Mouse (Mus musculus) ES-CJ7 (cell line): Measurements from ENCODE around the gene Tsr3.
"Not testable (repeated sequence)": the region's sequence is repeated elsewhere in the genome, so short reads cannot be mapped to it uniquely, and the experiment has no call there.

Experiments
- DNase-seq: peaks from one replicate; pipeline ENCODE4 v3.0.0; 2011; ENCODE audit warnings: low read depth, low spot score

Tsr3 gene

DNA sequence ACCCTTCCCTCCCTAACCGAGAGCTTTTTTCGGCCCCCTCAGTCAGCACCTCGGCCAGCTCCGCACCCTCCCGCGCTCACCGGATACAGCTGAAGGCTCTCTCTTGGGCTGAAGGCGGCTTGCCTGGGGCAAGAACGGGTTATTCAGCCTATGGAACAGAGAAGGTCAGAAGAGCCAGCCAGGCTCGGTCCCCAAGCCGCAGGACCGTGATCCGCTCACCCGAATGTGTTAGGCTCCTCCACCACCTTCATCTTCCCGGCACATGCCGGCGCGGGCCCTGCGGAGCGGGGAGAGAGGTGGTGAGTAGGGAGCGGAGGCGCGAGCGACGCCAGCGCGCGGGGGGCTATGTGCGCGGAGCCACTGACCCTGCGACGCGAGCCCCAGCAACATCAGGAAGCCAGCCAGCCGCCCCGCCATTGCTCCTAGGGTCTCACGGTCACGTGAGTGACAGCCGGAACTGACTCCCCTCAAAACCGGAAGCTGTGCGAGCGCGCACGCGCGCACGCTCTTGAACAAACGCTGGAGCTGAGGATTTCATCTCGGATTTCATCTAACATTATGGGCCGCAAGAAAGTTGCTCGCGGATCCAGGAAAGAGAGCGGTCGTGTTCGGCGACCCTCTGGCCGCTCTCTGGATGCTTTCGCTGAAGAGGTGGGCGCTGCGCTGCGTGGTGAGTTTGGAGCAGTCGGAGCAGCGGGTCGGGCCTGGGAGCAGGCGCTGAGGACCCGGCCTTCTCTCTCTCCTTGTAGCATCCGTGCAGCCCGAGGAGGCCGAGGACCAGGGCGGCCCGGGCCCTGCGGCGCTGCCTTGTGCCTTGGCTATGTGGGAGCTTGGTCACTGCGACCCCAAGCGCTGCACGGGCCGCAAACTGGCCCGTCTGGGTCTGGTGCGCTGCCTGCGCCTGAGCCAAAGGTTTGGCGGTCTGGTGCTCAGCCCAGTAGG, at the start of gene Tsr3, which contains the start of gene Gnptg:
Tsr3 (plus strand) TSS at position 476 of the 942 bp plus-strand sequence.
Gnptg (minus strand) TSS at position 430 of the 942 bp plus-strand sequence.
- DNase-seq, result peak; percentile 87

- no peak for DNase-seq
Observed at GRCm38 (mm10) chr17:25202401-25202800, 37.6 kb upstream of the Tsr3 start.

DNA sequence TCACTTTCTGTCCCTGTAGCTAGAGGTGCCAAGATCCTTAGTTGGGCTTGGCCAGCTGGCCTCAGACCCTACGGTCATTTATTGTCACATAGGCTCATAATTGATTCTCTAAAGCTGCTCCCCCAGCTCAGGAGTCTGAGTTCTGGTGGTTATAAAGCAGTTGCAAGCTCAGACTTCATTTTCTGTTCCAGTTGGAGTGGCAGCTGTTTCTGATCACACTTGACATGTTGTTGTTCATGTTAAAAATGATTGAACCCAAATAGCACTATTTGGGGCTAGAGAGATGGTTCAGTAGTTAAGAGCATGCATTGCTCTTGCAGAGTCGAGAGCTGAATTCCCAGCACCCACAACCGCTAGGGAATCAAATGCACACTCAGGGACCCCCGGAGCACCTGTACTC, 30.0 kb upstream of the Tsr3 start:
- no peak for DNase-seq

DNA sequence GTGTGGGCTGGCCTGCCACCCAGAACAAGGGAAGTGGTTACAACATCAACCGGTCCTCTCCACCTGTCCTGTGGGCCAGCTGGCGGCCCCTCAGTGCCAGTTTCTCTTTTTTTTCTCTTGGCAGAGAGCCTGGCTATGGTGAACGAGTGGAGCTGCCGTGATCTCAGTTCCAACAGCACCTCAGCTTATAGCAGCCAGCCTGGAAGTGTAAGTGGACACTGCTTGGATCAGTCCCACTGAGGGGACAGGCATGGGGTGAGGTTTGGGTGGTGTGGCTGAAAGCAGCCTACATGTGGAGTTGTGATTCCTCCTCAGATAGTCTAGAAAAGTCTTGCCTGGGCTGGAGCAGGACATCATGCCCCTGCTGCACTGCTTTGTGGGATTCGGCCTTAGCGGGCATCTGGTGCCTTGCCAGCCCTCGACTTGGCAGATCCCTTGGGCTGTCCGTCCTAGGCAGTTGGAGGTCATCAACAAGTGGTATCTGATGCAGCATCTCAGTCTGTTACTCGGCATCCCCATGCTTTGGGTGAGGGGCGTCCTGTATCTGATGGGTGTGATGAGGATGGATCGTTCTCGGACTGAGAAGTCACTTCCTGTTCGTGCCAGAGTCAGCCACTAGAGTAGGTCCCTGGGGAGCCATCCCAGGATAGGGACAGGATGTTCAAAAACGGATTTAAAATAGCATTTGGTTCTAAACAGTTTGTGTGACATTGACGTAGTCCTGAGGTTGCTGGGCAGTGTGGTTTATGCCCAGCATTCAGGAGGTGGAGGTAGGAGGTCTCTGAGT, 29.1 kb upstream of the Tsr3 start:
- DNase-seq, result no peak

- no peak for DNase-seq
Observed at GRCm38 (mm10) chr17:25211705-25212104, 28.3 kb upstream of the Tsr3 start.

DNA sequence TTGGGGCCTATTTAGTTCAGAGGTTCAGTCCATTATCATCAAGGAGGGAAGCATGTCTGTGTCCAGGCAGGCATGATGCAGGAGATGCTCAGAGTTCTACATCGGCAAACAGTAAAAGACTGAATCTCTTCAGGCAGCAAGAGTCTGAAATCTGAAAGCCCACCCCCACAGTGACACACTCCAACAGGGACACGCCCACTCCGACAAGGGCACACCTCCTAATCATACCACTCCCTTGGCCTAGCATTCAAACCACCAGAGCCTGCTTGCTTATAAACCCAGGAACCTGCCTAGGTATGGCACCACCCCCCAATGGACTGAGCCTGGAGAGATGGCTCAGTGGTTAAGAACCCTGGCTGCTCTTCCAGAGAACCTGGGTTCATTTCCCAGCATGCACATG, 24.5 kb upstream of the Tsr3 start:
- peak; percentile 36 for DNase-seq

DNA sequence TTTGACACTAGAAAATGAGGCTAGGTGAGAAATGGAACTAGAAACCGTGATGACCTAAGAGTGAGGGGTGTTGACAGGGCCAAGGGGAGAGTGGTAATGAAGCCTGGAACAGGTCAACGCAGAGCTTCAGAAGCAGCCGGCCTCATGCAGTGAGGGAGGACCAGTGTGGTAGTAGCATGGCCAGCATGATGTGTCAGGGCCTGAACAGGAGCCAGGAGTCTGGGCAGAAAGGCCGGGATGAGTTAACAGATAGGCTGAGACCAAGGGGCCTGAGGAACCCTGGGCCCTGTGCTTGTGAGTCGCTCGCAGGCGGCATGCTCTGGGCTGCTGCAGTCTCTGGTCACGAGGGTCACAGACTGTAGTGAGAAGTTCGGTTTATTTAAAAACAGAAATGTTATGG, 21.0 kb upstream of the Tsr3 start:
- DNase-seq, result no peak

GRCm38 (mm10) chr17:25219492-25220295, 20.3 kb upstream of the Tsr3 start:
- no peak for DNase-seq

DNA sequence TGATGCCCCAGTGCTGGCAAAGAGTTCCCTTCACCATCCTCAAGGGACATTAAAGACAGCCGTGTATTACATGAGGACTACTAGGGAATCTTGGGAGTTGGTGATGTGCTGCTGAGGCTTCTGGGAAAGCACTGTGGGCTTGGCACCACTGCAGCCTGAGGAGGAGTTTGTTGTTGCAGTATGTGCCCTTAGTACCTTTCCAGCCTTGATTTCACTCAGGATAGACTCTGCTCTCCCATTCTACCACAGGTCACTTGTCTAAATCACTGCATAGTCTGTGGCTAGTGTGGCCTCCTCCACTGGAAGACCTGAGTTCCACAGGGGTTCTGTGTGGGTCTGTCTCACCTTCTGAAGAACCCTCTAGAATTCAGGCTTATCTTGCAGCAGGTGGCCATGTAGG, 19.2 kb upstream of the Tsr3 start:
- no peak for DNase-seq

DNA sequence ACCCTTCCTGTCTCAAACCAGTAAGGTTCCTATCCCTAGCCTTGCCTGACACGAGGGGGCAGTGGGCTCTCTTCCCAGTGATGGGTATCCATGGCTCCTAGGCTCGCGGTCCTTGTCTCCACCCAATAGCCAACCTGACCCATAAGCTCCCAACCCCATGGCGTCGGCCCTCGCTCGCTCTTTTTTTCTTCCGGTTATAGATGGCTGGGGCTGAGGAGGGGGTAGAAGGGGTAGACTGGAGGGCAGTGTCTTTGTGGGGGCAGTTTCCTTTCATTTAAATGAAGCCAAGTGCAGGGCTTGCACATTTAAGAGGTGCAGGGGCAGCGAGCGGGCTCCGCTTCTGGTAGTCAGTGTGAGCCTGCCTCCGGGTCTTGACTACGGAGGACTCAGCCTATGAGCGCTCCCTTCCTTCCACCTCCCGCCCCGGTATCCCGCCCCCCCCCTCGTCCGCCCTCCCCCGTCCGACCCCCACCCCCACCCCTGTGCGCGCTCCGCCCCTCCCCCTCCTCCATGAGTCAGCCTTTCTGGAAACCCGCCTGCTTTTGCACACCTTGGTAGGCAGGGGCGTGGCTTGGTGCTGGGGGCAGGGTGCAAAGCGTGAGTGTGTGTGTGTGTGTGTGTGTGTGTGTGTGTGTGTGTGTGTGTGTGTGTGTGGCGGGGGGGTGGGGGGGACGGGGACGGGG, 18.0 kb upstream of the Tsr3 start:
- peak; percentile 72 for DNase-seq

- not testable (repeated sequence) for DNase-seq
Observed at GRCm38 (mm10) chr17:25222504-25222940, 17.4 kb upstream of the Tsr3 start.

GRCm38 (mm10) chr17:25222951-25223601, 16.9 kb upstream of the Tsr3 start:
- DNase-seq, result no peak

- DNase-seq, result no peak
Observed at GRCm38 (mm10) chr17:25224586-25225222, 15.3 kb upstream of the Tsr3 start.

DNA sequence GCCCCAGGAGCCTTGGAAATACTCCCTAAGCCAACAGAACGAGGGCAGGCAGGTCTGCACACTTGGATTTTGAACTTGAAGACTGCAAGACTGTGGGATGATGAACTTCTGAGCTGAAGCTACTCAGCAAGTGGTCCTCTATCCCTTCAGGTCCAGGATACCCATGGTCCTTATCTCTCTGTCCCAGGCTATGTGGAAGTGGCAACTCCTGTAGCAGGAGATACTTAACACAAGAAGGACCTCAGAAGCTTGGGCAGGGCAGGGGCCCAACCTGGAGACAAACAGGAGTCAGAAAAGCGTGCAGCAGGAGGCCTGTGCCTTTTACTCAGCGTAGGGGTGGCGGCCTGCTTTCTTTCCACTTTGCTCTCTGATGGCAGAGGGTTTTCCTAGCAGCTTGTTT, 14.3 kb upstream of the Tsr3 start:
- DNase-seq, result no peak

DNA sequence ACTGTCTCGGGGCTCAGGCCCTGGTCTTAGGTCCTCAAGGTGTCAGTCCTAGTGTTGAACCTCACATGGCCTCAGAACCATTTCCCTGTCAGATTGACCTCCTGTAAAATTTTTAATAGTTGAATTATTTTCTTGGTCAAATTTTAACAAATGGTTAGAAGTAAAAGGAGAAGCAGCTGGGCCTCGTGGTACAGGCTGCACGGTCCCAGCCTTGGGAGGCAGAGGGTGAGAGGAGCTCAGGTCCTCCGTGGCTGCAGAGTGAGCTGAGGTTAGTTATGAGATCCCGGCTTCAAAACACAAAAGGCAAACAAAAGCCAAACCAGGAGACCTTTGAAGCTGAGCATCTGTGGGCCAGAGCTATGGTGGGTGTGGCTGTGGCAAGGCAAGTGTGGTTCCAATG, 12.0 kb upstream of the Tsr3 start:
- no peak for DNase-seq

DNA sequence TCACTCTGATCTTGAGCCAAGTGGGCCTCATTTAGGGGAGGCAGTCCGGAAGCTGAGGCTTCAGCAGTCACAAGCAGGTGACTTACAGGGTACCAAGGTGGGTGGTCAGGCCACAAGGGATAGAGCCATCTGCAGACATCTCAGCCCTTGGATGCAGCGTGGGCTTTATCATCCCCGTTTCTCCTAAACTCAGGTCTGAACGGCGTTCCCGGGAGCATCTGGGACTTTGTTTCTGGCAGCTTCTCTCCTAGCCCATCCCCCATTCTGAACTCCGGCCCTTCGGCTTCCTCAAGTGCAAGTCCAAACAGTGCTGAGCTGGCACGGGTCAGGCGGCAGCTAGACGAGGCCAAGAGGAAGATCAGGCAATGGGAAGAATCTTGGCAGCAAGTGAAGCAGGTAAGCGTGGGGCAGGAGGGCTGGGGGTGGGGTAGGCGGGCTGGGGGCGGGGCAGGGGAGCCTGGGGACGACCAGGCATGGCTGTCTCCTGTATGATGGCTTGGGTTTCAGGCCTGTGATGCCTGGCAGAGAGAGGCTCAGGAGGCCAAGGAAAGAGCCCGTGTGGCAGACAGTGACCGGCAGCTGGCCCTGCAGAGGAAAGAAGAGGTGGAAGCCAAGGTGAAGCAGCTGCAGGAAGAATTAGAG, 9.8 kb upstream of the Tsr3 start:
- DNase-seq, result not testable (repeated sequence)

- no peak for DNase-seq
Observed at GRCm38 (mm10) chr17:25230700-25231099, 9.3 kb upstream of the Tsr3 start.

- not testable (repeated sequence) for DNase-seq
Observed at GRCm38 (mm10) chr17:25231621-25232020, 8.3 kb upstream of the Tsr3 start.

GRCm38 (mm10) chr17:25235635-25236034, 4.3 kb upstream of the Tsr3 start:
- DNase-seq, result no peak
